Mouse (Mus musculus) limb, embryonic 11.5 days (tissue): ENCODE measurements around the gene Atox1. TPM values are rescaled to one million over a fixed set of nuclear protein-coding genes. Genes with fewer than 3 reads are reported as not detected.

Experiments
- ATAC-seq: fragments of 200-750 bp; cut with Nextera tagmentation; 2 replicates; pipeline ENCODE4 v1.8.0; 2017; ENCODE audit warnings: low read depth; ENCODE audit not compliant: insufficient number of reproducible peaks, low FRiP score, low TSS enrichment
- DNase-seq: peaks from one replicate; pipeline ENCODE4 v3.0.0-alpha.2; 2015; ENCODE audit warnings: low spot score
- H3K27ac ChIP-seq: fragments of 300-500 bp; sonication (generic); replicated peaks from 2 replicates; pipeline ENCODE4 v1.5.1; 2014; ENCODE audit warnings: low read depth, mild to moderate bottlenecking, low read length
- H3K27me3 ChIP-seq: fragments of 300-500 bp; sonication (generic); 2 replicates; pipeline ENCODE4 v1.6.1; 2014; ENCODE audit warnings: mild to moderate bottlenecking, low read length, mixed read lengths; ENCODE audit not compliant: control insufficient read depth, insufficient read depth
- H3K36me3 ChIP-seq: fragments of 300-500 bp; sonication (generic); 2 replicates; pipeline ENCODE4 v1.6.1; 2014; ENCODE audit warnings: mild to moderate bottlenecking, low read length, moderate library complexity, mixed read lengths; ENCODE audit not compliant: control insufficient read depth, insufficient read depth
- H3K4me1 ChIP-seq: fragments of 300-500 bp; sonication (generic); 2 replicates; pipeline ENCODE4 v1.6.1; 2014; ENCODE audit warnings: low read length, mixed read lengths; ENCODE audit not compliant: control insufficient read depth, insufficient read depth
- H3K4me2 ChIP-seq: fragments of 300-500 bp; sonication (generic); 2 replicates; pipeline ENCODE4 v1.6.1; 2014; ENCODE audit warnings: low read depth, mild to moderate bottlenecking, moderate library complexity; ENCODE audit not compliant: severe bottlenecking
- H3K4me3 ChIP-seq: fragments of 300-500 bp; sonication (generic); 2 replicates; pipeline ENCODE4 v1.5.1; 2014; ENCODE audit warnings: low read depth, low read length
- H3K9ac ChIP-seq: fragments of 300-500 bp; sonication (generic); 2 replicates; pipeline ENCODE4 v1.6.1; 2014; ENCODE audit warnings: mild to moderate bottlenecking, low read length
- H3K9me3 ChIP-seq: fragments of 300-500 bp; sonication (generic); 2 replicates; pipeline ENCODE4 v1.6.1; 2016; ENCODE audit warnings: low read length; ENCODE audit not compliant: control insufficient read depth
- WGBS: fragments of 180-500 bp; shearing (Covaris S2); extraction: QIAGEN DNeasy Blood & Tissue Kit; methylation state at CpG from one replicate; pipeline ENCODE4 v1.1.7; 2014; 5-methylcytosine and 5-hydroxymethylcytosine counted together
- polyA plus RNA-seq: library from polyadenylated mRNA; unstranded; fragments of >200 nt; fragmentation: Nextera tagmentation; extraction: Ambion mirVana; gene quantifications from 2 replicates; pipeline ENCODE4 v1.2.1, GENCODE M21; 2014

Atox1 gene
- polyA plus RNA-seq, 1 experiment from 2014 or later, result 234 TPM

- H3K4me3 ChIP-seq, result no peak overlapping the region
- no peaks in the 10 kb centered on the region for H3K9me3 ChIP-seq
- no peak overlapping the region for H3K27ac ChIP-seq
- H3K27me3 ChIP-seq, result no peaks in the 10 kb centered on the region
- no peaks in the 10 kb centered on the region for H3K36me3 ChIP-seq
- H3K9ac ChIP-seq, result no peak overlapping the region
- 95% methylated on average over 9 of the region's 9 CpGs for WGBS
- no peak overlapping the region for H3K4me2 ChIP-seq
- no peak for ATAC-seq
- peaks cover 3% of the 10 kb centered on the region; the same call in 1 of the 2 replicates for H3K4me1 ChIP-seq
- DNase-seq, result no peak
These were observed 1.1 kb upstream of the Atox1 start for GRCm38 (mm10) chr11:55462149-55462548.

DNA sequence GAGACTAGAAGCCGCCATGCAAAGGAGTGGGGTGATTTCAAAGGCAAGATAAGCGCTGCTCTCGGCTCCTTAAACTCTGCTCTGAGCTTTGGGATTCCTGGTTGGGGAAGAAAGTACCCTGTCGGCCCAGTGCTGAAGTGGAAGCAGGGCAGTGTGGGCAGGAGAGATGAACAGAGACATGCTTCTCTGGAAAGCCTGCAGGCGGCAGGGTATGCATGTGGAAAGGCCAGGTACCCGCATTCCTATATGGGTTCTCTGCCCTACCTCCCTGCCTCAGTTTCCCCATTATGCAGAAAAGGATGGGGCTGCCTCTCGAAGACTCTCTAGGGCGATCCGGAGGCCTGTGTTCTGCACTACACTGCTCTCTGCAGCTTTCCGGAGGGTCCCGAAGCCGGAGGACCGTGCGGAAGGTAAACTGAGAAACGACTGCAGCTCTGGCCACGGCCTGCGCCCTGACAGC is 450 bp downstream of the Atox1 start:
- H3K27ac ChIP-seq, result no peak overlapping the region
- H3K9me3 ChIP-seq, result no peaks in the 10 kb centered on the region
- peak overlapping the region; percentile 58 for H3K9ac ChIP-seq
- H3K4me3 ChIP-seq, result peak overlapping the region; percentile 75
- under 1% methylated on average over 17 of the region's 17 CpGs for WGBS
- H3K36me3 ChIP-seq, result no peaks in the 10 kb centered on the region
- ATAC-seq (peak; percentile 64; the same call in 1 of the 2 replicates), DNase-seq (peak; percentile 36)
- H3K4me2 ChIP-seq, result peak overlapping the region; percentile 84
- peaks cover 3% of the 10 kb centered on the region; the same call in 1 of the 2 replicates for H3K4me1 ChIP-seq
- no peaks in the 10 kb centered on the region for H3K27me3 ChIP-seq

DNA sequence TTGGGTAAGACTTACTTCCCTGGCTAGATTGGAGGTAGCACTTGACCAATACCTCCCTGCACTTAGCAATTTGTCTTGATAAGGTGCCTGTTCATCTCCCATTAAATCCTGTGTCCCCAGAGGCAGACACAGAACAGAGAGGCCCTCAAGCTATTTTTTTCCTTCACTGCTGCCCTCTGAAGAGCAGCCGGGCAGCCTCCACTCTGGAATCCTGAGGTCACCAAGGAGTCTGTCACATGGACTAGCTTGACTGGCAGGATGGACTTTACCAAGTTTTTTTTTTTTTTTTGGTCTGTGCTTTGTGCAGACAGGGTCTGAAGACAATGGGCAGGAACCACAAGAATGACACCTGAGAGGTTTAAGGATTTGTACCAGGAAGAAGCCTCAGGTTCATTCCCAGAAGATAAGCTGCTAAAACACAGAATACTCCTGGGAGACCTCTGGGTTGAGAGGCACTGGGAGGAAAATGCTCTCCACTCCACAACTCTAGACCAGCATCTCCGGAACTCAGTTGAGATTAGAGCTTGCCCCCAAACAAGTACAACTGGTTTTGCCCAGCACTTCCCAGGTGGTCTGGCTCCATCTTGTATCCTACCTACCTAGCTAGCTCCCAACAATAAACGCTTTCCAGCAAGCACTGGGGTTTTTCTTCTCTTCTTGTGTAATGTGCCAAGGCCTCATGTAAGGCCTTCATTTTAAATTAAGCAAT is 1.0 kb downstream of the Atox1 start:
- Histone ChIP-seq H3K4me1 (peaks cover 3% of the 10 kb centered on the region; the same call in 1 of the 2 replicates), H3K4me3 (peak overlapping the region; percentile 75), H3K27me3 (no peaks in the 10 kb centered on the region), H3K9me3 (no peaks in the 10 kb centered on the region), H3K9ac (peak overlapping the region; percentile 58), H3K36me3 (no peaks in the 10 kb centered on the region), H3K4me2 (peak overlapping the region; percentile 84), H3K27ac (no peak overlapping the region)
- DNase-seq (peak; percentile 33), ATAC-seq (no peak)
- WGBS, result 27% methylated on average over 3 of the region's 3 CpGs

DNA sequence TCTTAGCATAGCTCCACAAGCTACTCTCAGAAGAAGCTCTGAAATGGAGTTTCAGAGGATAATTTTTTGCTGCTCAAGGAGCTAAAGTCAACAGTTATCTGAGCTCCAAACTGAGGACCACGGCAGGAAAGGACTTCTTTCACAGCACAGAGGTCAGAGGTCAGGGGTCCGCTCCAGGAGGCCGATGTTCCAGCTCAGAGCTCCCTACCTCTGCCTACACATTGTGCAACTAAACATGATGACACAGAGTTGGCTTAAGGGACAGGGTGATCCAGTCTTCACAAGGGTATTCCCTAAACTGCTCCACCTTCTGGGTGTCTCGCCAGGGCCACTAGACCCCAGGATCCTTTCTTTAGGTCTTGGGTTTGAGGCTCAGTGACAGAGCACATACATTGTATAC is 2.5 kb downstream of the Atox1 start:
- H3K4me3 ChIP-seq, result no peak overlapping the region
- DNase-seq (no peak), ATAC-seq (no peak)
- no peak overlapping the region for H3K9ac ChIP-seq
- no peaks in the 10 kb centered on the region for H3K9me3 ChIP-seq
- H3K4me1 ChIP-seq, result peaks cover 3% of the 10 kb centered on the region; the same call in 1 of the 2 replicates
- no peak overlapping the region for H3K4me2 ChIP-seq
- no peaks in the 10 kb centered on the region for H3K27me3 ChIP-seq
- no peaks in the 10 kb centered on the region for H3K36me3 ChIP-seq
- no peak overlapping the region for H3K27ac ChIP-seq
- 58% methylated on average over 4 of the region's 4 CpGs for WGBS

- Histone ChIP-seq H3K9me3 (no peaks in the 10 kb centered on the region), H3K4me2 (no peak overlapping the region), H3K36me3 (no peaks in the 10 kb centered on the region), H3K9ac (no peak overlapping the region), H3K27ac (no peak overlapping the region), H3K4me1 (no peaks in the 10 kb centered on the region), H3K4me3 (no peak overlapping the region), H3K27me3 (no peaks in the 10 kb centered on the region)
- WGBS, result 80% methylated on average over 2 of the region's 2 CpGs
- DNase-seq, result no peak
- no peak for ATAC-seq
These were observed 5.9 kb downstream of the Atox1 start for GRCm38 (mm10) chr11:55455166-55455565.

GRCm38 (mm10) chr11:55453640-55454039 is 7.4 kb downstream of the Atox1 start:
- ATAC-seq (no peak), DNase-seq (no peak)
- H3K9me3 ChIP-seq, result no peaks in the 10 kb centered on the region
- H3K27ac ChIP-seq, result no peak overlapping the region
- H3K4me3 ChIP-seq, result no peak overlapping the region
- no peaks in the 10 kb centered on the region for H3K4me1 ChIP-seq
- H3K36me3 ChIP-seq, result no peaks in the 10 kb centered on the region
- no peak overlapping the region for H3K4me2 ChIP-seq
- H3K27me3 ChIP-seq, result no peaks in the 10 kb centered on the region
- H3K9ac ChIP-seq, result no peak overlapping the region
- 94% methylated on average over 4 of the region's 4 CpGs for WGBS

DNA sequence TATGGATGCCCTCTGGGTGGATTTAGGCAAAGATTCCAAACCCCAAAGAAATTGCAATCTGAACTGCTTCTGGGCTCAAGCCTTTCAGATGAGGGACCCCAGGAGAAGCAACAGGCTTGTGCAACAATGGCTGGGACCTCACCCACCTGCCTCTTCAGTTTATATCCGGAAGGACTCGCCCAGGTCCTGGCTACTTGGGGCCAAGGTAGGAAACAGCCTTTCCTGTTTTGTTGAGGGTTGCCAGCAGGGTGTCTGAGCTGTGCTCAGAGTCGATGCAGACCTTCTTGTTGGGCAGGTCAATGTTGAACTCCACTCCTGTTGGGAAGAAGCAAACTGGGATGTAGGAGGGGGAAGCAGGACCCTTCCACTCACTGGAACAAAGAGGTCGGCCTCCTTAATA is 10.7 kb downstream of the Atox1 start:
- DNase-seq, result no peak
- H3K36me3 ChIP-seq, result no peaks in the 10 kb centered on the region

DNA sequence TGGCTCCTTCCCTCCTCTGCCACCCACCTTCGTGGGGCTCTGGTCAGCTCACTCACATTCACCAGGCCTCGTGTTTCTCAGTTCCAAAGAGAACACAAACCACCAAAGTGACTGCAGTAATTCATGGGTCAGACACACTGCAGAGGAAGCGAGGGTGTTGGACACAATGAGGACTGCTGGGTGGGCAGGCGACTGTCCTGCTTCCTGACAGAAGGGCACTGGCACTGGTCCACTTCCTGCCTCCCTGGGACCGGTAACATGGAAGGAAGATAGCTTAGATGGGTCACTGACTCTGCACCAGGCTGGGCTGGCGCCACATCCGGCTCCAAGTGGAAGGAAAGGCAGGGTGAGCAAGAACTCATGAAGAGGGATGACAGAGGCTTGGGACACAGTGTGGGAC is 11.5 kb downstream of the Atox1 start:
- H3K36me3 ChIP-seq, result no peaks in the 10 kb centered on the region
- no peaks in the 10 kb centered on the region for H3K9me3 ChIP-seq
- H3K9ac ChIP-seq, result no peak overlapping the region
- 75% methylated on average over 7 of the region's 7 CpGs for WGBS
- no peaks in the 10 kb centered on the region for H3K4me1 ChIP-seq
- DNase-seq, result no peak
- no peak overlapping the region for H3K4me2 ChIP-seq
- no peaks in the 10 kb centered on the region for H3K27me3 ChIP-seq
- H3K4me3 ChIP-seq, result no peak overlapping the region
- no peak for ATAC-seq
- H3K27ac ChIP-seq, result no peak overlapping the region

More for the DNA sequence above, 10.7 kb downstream of the Atox1 start:
- H3K27ac ChIP-seq, result no peak overlapping the region
- H3K4me2 ChIP-seq, result no peak overlapping the region
- ATAC-seq, result no peak
- 79% methylated on average over 4 of the region's 4 CpGs for WGBS
- no peak overlapping the region for H3K9ac ChIP-seq
- H3K9me3 ChIP-seq, result no peaks in the 10 kb centered on the region
- no peak overlapping the region for H3K4me3 ChIP-seq
- no peaks in the 10 kb centered on the region for H3K4me1 ChIP-seq
- no peaks in the 10 kb centered on the region for H3K27me3 ChIP-seq
